ENCODE assay signal across 8 mouse cellular contexts in genomic region chr5:99578692-99579091, GRCm38 (mm10).
A peak's percentile ranks its signal among the peaks of the same experiment; 100 is the strongest.
DNase-seq lines count a peak whose midpoint lies in the region.

No protein-coding gene starts in this region.

- peak; percentile 71 to 72 for DNase-seq in B cell, adult 2 months
- DNase-seq in ES-CJ7 (ENCODE audit: low read depth, low spot score), result peak; percentile 64
- DNase-seq in cerebellum, adult 8-10 months, result peak; percentile 46
- peak; percentile 5 for DNase-seq in gonadal fat pad, adult 2 months (ENCODE audit: low read depth)
- peak; percentile 41 for DNase-seq in kidney, adult 11 months
- peak; percentile 75 for DNase-seq in lung, postnatal 14 days
- DNase-seq in spleen, adult 12 weeks (ENCODE audit: low spot score), result peak; percentile 8
- no peak for DNase-seq in layer of hippocampus, adult 9-11 months
